Mouse (Mus musculus) heart, adult 2 months (tissue): Measurements from ENCODE around the gene Mum1. TPM values are rescaled to one million over a fixed set of nuclear protein-coding genes. Genes with fewer than 3 reads are reported as not detected.

ENCODE experiments used
- DNase-seq, 2 experiments: peaks; one replicate each; pipeline ENCODE4 v3.0.0; 2021
- H3K27ac ChIP-seq: fragments of 200-600 bp; 2 replicates; pipeline ENCODE4 v1.8.1; 2022
- H3K27me3 ChIP-seq: fragments of 200-500 bp; 2 replicates; pipeline ENCODE4 v1.6.1; 2012; ENCODE audit warnings: mild to moderate bottlenecking, low read length, inconsistent platforms, mixed read lengths; ENCODE audit not compliant: control insufficient read depth, insufficient read depth
- H3K36me3 ChIP-seq: fragments of 200-500 bp; 2 replicates; pipeline ENCODE4 v1.6.1; 2012; ENCODE audit warnings: low read length, inconsistent platforms; ENCODE audit not compliant: control insufficient read depth, insufficient read depth
- H3K4me1 ChIP-seq: fragments of 200-500 bp; 2 replicates; pipeline ENCODE4 v1.6.1; 2011; ENCODE audit warnings: low read length; ENCODE audit not compliant: control insufficient read depth, insufficient read depth
- H3K4me3 ChIP-seq: fragments of 200-600 bp; 2 replicates; pipeline ENCODE4 v1.8.1; 2022
- H3K79me2 ChIP-seq: fragments of 200-500 bp; replicated peaks from 2 replicates; pipeline ENCODE4 v1.6.1; 2012; ENCODE audit warnings: mild to moderate bottlenecking, inconsistent platforms, low read length, moderate library complexity, mixed read lengths; ENCODE audit not compliant: control insufficient read depth, insufficient read depth
- H3K9ac ChIP-seq: fragments of 200-500 bp; 2 replicates; pipeline ENCODE4 v1.6.1; 2012; ENCODE audit warnings: low read depth, mild to moderate bottlenecking, control low read depth, inconsistent platforms, low read length, mixed read lengths
- CTCF ChIP-seq: fragments of 200-600 bp; IDR thresholded peaks from 2 replicates; pipeline ENCODE4 v1.8.1; 2022; ENCODE audit warnings: antibody characterized with exemption, mild to moderate bottlenecking, moderate library complexity
- EP300 ChIP-seq: fragments of 200-500 bp; IDR thresholded peaks from 2 replicates; pipeline ENCODE4 v1.6.1; 2011; ENCODE audit warnings: low read depth, low read length, control low read depth; ENCODE audit not compliant: insufficient read depth
- POLR2A ChIP-seq: fragments of 200-500 bp; IDR thresholded peaks from 2 replicates; pipeline ENCODE4 v1.6.1; 2011; ENCODE audit warnings: mild to moderate bottlenecking, low read depth, low read length, control low read depth; ENCODE audit not compliant: insufficient read depth
- WGBS: fragments of 180-500 bp; shearing (Covaris S2); methylation state at CpG from one replicate; pipeline ENCODE4 v1.1.7; 2018; 5-methylcytosine and 5-hydroxymethylcytosine counted together
- intact Hi-C: fragments of 180-260 bp; cut with DNase I; formaldehyde crosslinking; loops from one replicate; pipeline ENCODE4 v1.15.1; 2025
- polyA plus RNA-seq: library from polyadenylated mRNA; depleted of rRNA; stranded (reverse); fragments of >200 nt; gene quantifications from 2 replicates; pipeline ENCODE4 v1.2.3, GENCODE M21; 2012
- total RNA-seq, 2 experiments: library from RNA; stranded (reverse); gene quantifications; 2 replicates each; pipeline ENCODE4 v1.2.3; 2021

Gene Mum1
- total and polyA plus RNA-seq, 3 experiments: 11.1 to 19.4 (median 11.8) TPM

DNA sequence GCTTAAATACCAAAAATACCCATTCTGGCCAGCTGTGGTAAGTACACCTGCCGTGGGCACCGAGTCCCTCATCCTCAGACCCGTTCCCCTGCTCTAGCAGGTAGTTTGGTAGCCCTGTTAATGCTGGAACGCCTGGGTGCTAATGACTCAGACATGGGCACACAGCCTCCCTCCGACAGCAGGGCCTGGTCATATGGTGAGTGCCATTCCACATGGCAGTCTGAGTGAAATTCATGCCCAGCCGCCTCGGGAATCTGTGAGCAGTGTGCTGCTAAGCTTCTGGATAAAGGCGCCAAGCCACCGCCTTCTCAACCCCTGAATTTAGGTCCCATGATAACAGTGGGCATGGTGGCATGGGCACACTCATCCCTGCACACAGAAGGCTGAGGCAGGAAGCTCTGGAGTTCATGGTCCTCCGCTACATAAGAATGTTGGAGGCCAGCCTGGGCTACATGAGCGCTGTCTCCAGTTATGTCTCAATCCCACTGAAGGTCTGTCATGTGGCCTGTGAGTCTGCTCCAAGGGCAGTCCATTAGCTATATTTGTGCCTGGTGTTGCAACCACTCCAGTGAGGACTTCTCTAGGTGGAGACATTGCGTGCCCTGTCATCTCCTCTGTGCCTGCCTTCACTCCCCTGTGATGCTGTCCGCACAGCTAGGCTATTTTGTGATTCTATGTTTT, 10.1 kb downstream of the Mum1 start:
- Histone ChIP-seq H3K9ac (no peak overlapping the region), H3K36me3 (no peaks in the 10 kb centered on the region), H3K27ac (no peak overlapping the region), H3K4me1 (no peaks in the 10 kb centered on the region), H3K4me3 (no peak overlapping the region), H3K79me2 (no peaks in the 10 kb centered on the region), H3K27me3 (no peaks in the 10 kb centered on the region)
- DNase-seq: no peak
- intact Hi-C loops: no loop called here
- TF ChIP-seq CTCF (no peak), EP300 (no peak), POLR2A (no peak)
- WGBS: 92% methylated on average over 13 of the region's 13 CpGs

DNA sequence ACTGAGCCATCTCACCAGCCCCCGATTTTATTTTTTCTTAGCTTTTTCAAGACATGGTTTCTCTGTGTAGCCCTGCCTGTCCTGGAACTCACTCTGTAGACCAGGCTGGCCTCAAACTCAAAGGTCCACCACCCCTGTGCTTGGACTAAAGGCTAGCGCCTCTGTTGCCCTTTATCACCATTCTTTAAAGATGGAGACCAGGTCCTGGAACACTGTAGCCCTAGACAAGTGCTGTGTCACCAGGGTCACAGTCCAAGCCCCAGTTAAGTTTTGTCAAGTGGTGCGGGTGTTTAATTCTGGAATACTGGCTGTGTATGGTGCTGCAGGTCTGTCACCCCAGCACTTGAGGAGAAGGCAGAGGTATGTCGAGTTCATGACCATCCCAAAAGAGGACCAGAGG, 10.8 kb downstream of the Mum1 start:
- no peaks in the 10 kb centered on the region for H3K27me3 ChIP-seq
- no peak overlapping the region for H3K4me3 ChIP-seq
- no peak overlapping the region for H3K9ac ChIP-seq
- no peak overlapping the region for H3K27ac ChIP-seq
- no peaks in the 10 kb centered on the region for H3K4me1 ChIP-seq
- WGBS: 89% methylated on average over 4 of the region's 4 CpGs
- no peak for DNase-seq
- no peaks in the 10 kb centered on the region for H3K36me3 ChIP-seq
- no peak for TF ChIP-seq EP300
- no peak for TF ChIP-seq CTCF
- no peak for TF ChIP-seq POLR2A
- no peaks in the 10 kb centered on the region for H3K79me2 ChIP-seq
- intact Hi-C loops: no loop called here

DNA sequence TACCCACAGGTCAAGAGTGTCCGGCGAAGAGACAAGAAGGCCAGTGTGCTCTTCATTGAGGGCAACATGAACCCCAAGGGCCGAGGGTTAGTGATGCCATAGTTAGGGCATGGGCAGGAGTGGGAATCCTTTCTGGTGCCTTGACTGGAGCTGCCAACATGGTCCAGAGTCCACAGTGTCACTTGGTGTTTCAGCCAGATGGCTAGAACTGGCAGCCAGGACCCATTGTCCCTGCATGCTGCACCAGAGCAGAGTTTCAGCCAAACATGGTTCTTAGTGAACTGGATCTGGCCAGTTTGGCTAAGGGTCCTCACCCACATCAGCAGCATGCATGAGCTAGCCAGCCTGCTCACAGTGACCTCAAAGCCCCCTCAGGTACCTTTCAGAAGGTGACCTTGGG, 12.1 kb downstream of the Mum1 start:
- Histone ChIP-seq H3K27me3 (no peaks in the 10 kb centered on the region), H3K9ac (no peak overlapping the region), H3K36me3 (no peaks in the 10 kb centered on the region), H3K4me1 (no peaks in the 10 kb centered on the region), H3K4me3 (no peak overlapping the region), H3K79me2 (no peaks in the 10 kb centered on the region), H3K27ac (no peak overlapping the region)
- WGBS: 98% methylated on average over 3 of the region's 3 CpGs
- no peak for DNase-seq
- intact Hi-C loops: no loop called here
- no peak for TF ChIP-seq CTCF
- no peak for TF ChIP-seq POLR2A
- no peak for TF ChIP-seq EP300

DNA sequence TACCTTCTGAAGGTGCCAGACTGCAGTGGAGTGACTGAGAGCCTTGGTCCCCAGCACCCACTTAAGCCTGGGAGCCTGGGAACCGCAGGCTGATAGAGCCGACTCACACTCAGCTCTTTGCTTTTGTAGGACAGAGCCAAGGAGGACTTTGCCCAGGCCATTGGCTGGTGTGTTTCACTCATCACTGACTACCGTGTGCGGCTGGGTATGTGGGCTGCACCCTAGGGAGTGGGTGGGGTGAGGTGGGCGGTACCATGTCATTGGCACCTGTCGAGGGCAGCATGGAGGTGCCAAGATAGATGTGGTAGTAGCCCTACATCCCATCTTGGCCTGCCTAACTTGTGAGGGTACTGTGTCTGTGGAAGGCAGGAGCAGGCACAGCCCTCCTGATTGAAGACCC, 13.6 kb downstream of the Mum1 start:
- H3K4me3 ChIP-seq: no peak overlapping the region
- WGBS: 82% methylated on average over 6 of the region's 6 CpGs
- TF ChIP-seq CTCF (no peak), POLR2A (no peak), EP300 (no peak)
- H3K4me1 ChIP-seq: no peaks in the 10 kb centered on the region
- H3K79me2 ChIP-seq: no peaks in the 10 kb centered on the region
- no peaks in the 10 kb centered on the region for H3K36me3 ChIP-seq
- DNase-seq: no peak
- no peak overlapping the region for H3K9ac ChIP-seq
- intact Hi-C loops: no loop called here
- no peak overlapping the region for H3K27ac ChIP-seq
- no peaks in the 10 kb centered on the region for H3K27me3 ChIP-seq

DNA sequence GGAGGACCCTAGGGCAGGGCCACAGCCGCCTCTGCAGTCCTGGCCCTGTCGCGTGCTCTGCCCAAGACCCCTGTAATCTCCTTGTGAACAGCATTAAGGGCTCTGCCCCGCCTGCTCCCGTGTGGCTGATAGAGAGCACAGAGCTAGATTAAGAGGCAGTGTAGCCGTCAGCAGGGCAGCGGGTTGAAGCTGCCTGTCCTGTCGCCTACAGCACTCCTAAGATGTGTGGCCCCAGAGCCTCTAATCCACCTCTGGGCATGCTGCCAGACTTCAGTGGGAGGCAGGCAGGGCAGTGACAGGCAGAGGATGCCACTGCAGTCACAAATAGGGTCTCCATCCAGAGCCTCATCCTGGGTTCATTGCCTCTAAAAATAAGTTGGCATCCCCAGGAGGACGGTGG, 15.9 kb downstream of the Mum1 start:
- Histone ChIP-seq H3K4me3 (no peak overlapping the region), H3K36me3 (no peaks in the 10 kb centered on the region), H3K79me2 (no peaks in the 10 kb centered on the region), H3K27ac (no peak overlapping the region), H3K4me1 (peaks cover 4% of the 10 kb centered on the region; the same call in 1 of the 2 replicates), H3K9ac (no peak overlapping the region), H3K27me3 (no peaks in the 10 kb centered on the region)
- 62% methylated on average over 9 of the region's 9 CpGs for WGBS
- DNase-seq: no peak
- intact Hi-C loops: no loop called here
- no peak for TF ChIP-seq POLR2A
- TF ChIP-seq EP300: no peak
- no peak for TF ChIP-seq CTCF

DNA sequence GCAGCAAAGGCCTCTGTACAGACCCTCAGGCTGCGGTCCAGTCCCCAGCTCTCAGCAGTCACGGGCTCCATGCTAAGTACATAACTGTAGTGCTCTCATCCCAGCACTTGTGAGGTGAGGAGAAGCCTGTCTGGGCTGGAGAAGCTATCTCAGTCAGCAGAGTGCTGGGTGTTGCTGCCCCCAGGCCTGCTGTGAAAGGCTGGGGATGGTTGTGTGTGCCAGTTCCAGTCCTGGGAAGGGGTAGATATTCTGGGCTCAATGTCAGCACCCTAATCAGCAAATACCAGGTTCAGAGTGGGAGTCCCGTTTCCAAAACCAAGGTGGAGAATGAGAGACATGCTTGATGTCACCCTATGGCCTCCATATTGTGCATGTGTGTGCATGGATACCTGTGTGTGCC, 16.4 kb downstream of the Mum1 start:
- H3K36me3 ChIP-seq: no peaks in the 10 kb centered on the region
- H3K4me1 ChIP-seq: peaks cover 4% of the 10 kb centered on the region; the same call in 1 of the 2 replicates
- H3K27me3 ChIP-seq: no peaks in the 10 kb centered on the region
- no peak overlapping the region for H3K4me3 ChIP-seq
- H3K9ac ChIP-seq: no peak overlapping the region
- H3K27ac ChIP-seq: no peak overlapping the region
- no peak for DNase-seq
- H3K79me2 ChIP-seq: no peaks in the 10 kb centered on the region
- intact Hi-C loops: no loop called here
- no peak for TF ChIP-seq POLR2A
- TF ChIP-seq EP300: no peak
- no peak for TF ChIP-seq CTCF
- WGBS: 77% methylated on average over 3 of the region's 3 CpGs
